Mouse (Mus musculus): ENCODE data around the gene Ostn. TPM values are rescaled to one million over a fixed set of nuclear protein-coding genes. Genes with fewer than 3 reads are reported as not detected.

Ostn gene
- not detected for polyA plus RNA-seq (2015; fragmentation: Illumina TruSeq; extraction: RNeasy Lipid Tissue Mini Kit (QIAGEN cat#74804); ENCODE audit: insufficient read depth, low replicate concordance)

DNA sequence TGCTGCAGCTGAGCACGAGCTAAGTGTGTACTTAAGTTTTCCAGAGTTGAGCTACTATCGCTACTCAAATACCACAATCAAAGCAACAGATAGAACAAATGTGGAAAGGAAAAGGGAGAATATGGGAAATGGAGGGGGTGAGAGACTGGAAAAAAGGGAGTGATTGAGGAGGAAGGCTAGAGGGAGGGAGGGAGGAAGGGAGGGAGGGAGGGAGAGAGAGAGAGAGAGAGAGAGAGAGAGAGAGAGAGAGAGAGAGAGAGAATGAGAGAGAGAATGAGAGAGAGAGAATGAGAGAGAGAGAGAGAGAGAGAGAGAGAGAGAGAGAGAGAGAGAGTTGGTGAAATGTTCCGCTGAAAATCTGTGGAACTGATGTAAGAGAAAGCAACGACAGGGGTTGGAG is at the start of gene Ostn:
Gene Ostn, plus strand, starts transcription at position 301 of the 400 bp plus-strand sequence.

DNA sequence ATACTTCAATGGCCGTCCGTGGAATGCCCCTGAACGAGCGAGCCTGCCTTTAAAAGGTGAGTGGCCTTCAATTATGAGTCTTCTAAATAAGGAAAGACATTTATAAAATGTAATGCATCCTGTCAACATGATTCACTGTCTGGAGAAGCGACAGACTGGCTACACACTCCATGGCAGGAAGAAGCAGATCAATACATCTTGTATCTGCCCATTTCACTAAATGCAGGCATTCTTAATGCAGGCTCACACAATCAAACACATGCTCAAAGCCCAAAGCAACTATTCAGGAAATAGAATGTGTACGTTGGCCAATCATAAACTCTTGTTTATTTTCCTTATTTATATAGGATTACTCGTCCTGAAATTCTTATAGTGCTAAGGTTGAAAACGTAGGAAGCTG is 62.9 kb downstream of the Ostn start, which contains the start of gene Uts2b:
Gene Uts2b, minus strand, starts transcription at position 49 of the 400 bp plus-strand sequence.

DNA sequence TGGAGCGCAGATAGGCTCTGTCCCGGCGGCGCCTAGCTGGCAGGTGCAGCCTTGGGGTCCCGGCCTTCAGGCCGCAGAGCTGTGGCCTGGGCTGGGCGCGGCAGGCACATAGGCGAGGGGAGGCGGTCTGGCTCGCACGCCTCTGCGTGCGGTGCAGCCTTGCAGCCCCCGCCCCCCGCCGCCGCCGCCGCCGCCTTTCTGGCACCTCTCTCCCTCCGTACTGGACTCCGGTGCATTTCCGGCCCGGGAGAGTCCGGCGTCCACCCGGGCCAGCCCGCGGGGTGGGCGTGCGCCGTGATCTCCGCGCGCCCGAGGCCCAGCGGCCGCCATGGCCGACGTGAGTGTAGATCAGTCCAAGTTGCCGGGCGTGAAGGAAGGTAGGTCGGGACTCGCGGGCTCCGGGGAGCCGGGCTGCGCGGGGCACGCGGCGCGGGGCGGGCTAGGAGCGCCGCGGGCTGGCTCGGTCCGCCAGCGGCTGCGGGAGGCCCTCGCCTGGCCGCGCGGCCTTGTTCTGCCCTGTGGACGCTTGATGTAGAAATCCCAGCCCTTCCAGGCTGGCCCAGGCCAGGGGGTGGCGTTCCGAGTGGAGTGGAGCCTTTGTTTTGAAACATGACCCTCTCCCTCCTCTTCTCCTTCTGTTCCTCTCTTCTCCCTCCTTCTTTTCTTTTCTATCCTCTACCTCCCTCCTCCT is 81.6 kb downstream of the Ostn start, which contains the start of gene Ccdc50:
Gene Ccdc50, plus strand, starts transcription at position 109 of the 691 bp plus-strand sequence.

Other genes starting within 250 kb of the Ostn start
- not detected for gene Uts2b, start 62.8 kb downstream of the Ostn start, polyA plus RNA-seq (2015; fragmentation: Illumina TruSeq; extraction: RNeasy Lipid Tissue Mini Kit (QIAGEN cat#74804); ENCODE audit: insufficient read depth, low replicate concordance)
- gene Ccdc50, start 81.4 kb downstream of the Ostn start, polyA plus RNA-seq (2015; fragmentation: Illumina TruSeq; extraction: RNeasy Lipid Tissue Mini Kit (QIAGEN cat#74804); ENCODE audit: insufficient read depth, low replicate concordance), result 136 TPM